Mouse (Mus musculus): ENCODE data around the gene Fastk. TPM values are rescaled to one million over a fixed set of nuclear protein-coding genes. Genes with fewer than 3 reads are reported as not detected.
A peak's percentile ranks its signal among the peaks of the same experiment; 100 is the strongest.

The Fastk gene
- polyA plus RNA-seq (2011; ENCODE audit: insufficient read depth, insufficient read length, low replicate concordance, missing spikeins), result 54.3 and 81.0 TPM in 2 replicates

- WGBS, result under 1% methylated on average over 60 of the region's 60 CpGs
- H3K27ac ChIP-seq (ENCODE audit: control insufficient read depth, insufficient read depth, low read depth, low read length, poor library complexity), result peak within 1 kb of the TSS; percentile 86
- H3K4me3 ChIP-seq (replicated peaks; ENCODE audit: control insufficient read depth, low read depth, low read length), result peak within 1 kb of the TSS; percentile 87
- peaks cover 1% of the 10 kb centered on the region; the same call in 1 of the 2 replicates for H3K4me1 ChIP-seq (ENCODE audit: control insufficient read depth, insufficient read depth, low read length)
- TF ChIP-seq POLR2A (IDR thresholded peaks at IDR 0.05; ENCODE audit: borderline replicate concordance, control insufficient read depth, low read depth, low read length), result peak; percentile 74; the same call in 1 of the 2 replicates
- peak; percentile 4; the same call in 1 of the 2 replicates for TF ChIP-seq CTCF (IDR thresholded peaks at IDR 0.05; ENCODE audit: control insufficient read depth, insufficient read depth, low read length)
These were observed at the start of gene Fastk for GRCm38 (mm10) chr5:24444746-24445427. Gene Fastk (minus strand): TSS chr5:24445287.

GRCm38 (mm10) chr5:24492546-24493285 lies 47.6 kb upstream of the Fastk start:
- 86% methylated on average over 16 of the region's 16 CpGs for WGBS
- TF ChIP-seq CTCF (IDR thresholded peaks at IDR 0.05; ENCODE audit: control insufficient read depth, insufficient read depth, low read length) (no peak), POLR2A (IDR thresholded peaks at IDR 0.05; ENCODE audit: borderline replicate concordance, control insufficient read depth, low read depth, low read length) (no peak)
- H3K4me1 ChIP-seq (ENCODE audit: control insufficient read depth, insufficient read depth, low read length), result no peaks in the 10 kb centered on the region
- H3K27ac ChIP-seq (ENCODE audit: control insufficient read depth, insufficient read depth, low read depth, low read length, poor library complexity), result no peak overlapping the region
- no peak overlapping the region for H3K4me3 ChIP-seq (replicated peaks; ENCODE audit: control insufficient read depth, low read depth, low read length)

GRCm38 (mm10) chr5:24490413-24490920 lies 45.4 kb upstream of the Fastk start:
- Histone ChIP-seq H3K4me1 (ENCODE audit: control insufficient read depth, insufficient read depth, low read length) (no peaks in the 10 kb centered on the region), H3K4me3 (replicated peaks; ENCODE audit: control insufficient read depth, low read depth, low read length) (no peak overlapping the region), H3K27ac (ENCODE audit: control insufficient read depth, insufficient read depth, low read depth, low read length, poor library complexity) (no peak overlapping the region)
- no peak for TF ChIP-seq POLR2A (IDR thresholded peaks at IDR 0.05; ENCODE audit: borderline replicate concordance, control insufficient read depth, low read depth, low read length)
- no peak for TF ChIP-seq CTCF (IDR thresholded peaks at IDR 0.05; ENCODE audit: control insufficient read depth, insufficient read depth, low read length)
- WGBS, result 88% methylated on average over 14 of the region's 14 CpGs

DNA sequence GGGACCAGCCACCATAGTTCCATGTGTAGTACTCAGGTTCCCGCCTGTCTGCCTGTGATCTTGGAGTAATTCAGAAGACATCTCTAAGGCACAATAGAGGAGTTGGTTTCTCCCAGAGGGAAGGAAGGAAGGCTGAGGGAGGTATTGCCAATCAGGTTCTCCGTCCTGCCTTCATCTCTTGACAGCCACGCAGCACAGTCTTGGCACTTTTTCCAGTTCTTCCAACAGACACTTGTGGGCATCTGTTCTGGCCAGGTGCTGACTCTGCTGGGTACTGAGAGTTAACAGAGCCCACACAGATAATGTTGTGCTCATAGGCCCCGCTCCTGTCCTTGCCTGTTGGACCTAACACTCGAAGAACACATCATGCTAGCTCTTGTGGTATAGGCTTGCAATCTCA lies 41.7 kb upstream of the Fastk start:
- Histone ChIP-seq H3K4me3 (replicated peaks; ENCODE audit: control insufficient read depth, low read depth, low read length) (no peak overlapping the region), H3K27ac (ENCODE audit: control insufficient read depth, insufficient read depth, low read depth, low read length, poor library complexity) (no peak overlapping the region), H3K4me1 (ENCODE audit: control insufficient read depth, insufficient read depth, low read length) (no peaks in the 10 kb centered on the region)
- 86% methylated on average over 5 of the region's 5 CpGs for WGBS
- TF ChIP-seq POLR2A (IDR thresholded peaks at IDR 0.05; ENCODE audit: borderline replicate concordance, control insufficient read depth, low read depth, low read length) (no peak), CTCF (IDR thresholded peaks at IDR 0.05; ENCODE audit: control insufficient read depth, insufficient read depth, low read length) (no peak)

GRCm38 (mm10) chr5:24486097-24486496 lies 41.0 kb upstream of the Fastk start:
- no peak overlapping the region for H3K4me3 ChIP-seq (replicated peaks; ENCODE audit: control insufficient read depth, low read depth, low read length)
- 8% methylated on average over 8 of the region's 8 CpGs for WGBS

GRCm38 (mm10) chr5:24484963-24485362 lies 39.9 kb upstream of the Fastk start:
- no peak overlapping the region for H3K4me3 ChIP-seq (replicated peaks; ENCODE audit: control insufficient read depth, low read depth, low read length)
- WGBS, result 92% methylated on average over 22 of the region's 22 CpGs
- H3K27ac ChIP-seq (ENCODE audit: control insufficient read depth, insufficient read depth, low read depth, low read length, poor library complexity), result no peak overlapping the region
- no peaks in the 10 kb centered on the region for H3K4me1 ChIP-seq (ENCODE audit: control insufficient read depth, insufficient read depth, low read length)
- TF ChIP-seq POLR2A (IDR thresholded peaks at IDR 0.05; ENCODE audit: borderline replicate concordance, control insufficient read depth, low read depth, low read length), result no peak
- TF ChIP-seq CTCF (IDR thresholded peaks at IDR 0.05; ENCODE audit: control insufficient read depth, insufficient read depth, low read length), result no peak

More at GRCm38 (mm10) chr5:24486097-24486496, 41.0 kb upstream of the Fastk start:
- H3K27ac ChIP-seq (ENCODE audit: control insufficient read depth, insufficient read depth, low read depth, low read length, poor library complexity), result no peak overlapping the region
- TF ChIP-seq POLR2A (IDR thresholded peaks at IDR 0.05; ENCODE audit: borderline replicate concordance, control insufficient read depth, low read depth, low read length), result no peak
- peak; percentile 89 for TF ChIP-seq CTCF (IDR thresholded peaks at IDR 0.05; ENCODE audit: control insufficient read depth, insufficient read depth, low read length)
- no peaks in the 10 kb centered on the region for H3K4me1 ChIP-seq (ENCODE audit: control insufficient read depth, insufficient read depth, low read length)

DNA sequence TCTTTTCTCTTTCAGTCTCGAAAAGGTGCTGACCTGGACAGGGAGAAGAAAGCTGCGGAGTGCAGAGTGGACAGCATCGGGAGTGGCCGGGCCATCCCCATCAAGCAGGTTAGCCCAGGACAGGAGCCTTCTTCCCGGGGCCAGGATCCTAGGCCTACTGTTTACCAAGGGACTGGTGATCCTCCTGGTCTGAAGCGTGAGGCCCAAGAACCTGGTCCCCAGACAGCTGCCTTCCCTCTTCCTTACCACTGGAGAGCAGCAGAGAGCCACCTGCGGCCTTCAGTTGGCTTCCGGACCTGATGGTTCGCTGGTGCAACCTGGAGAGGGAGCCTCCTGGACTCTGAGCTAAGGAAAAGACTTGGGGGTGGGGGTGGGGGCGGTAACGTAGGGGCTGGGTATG lies 38.2 kb upstream of the Fastk start:
- Histone ChIP-seq H3K4me3 (replicated peaks; ENCODE audit: control insufficient read depth, low read depth, low read length) (no peak overlapping the region), H3K4me1 (ENCODE audit: control insufficient read depth, insufficient read depth, low read length) (no peaks in the 10 kb centered on the region), H3K27ac (ENCODE audit: control insufficient read depth, insufficient read depth, low read depth, low read length, poor library complexity) (no peak overlapping the region)
- 47% methylated on average over 11 of the region's 11 CpGs for WGBS
- TF ChIP-seq POLR2A (IDR thresholded peaks at IDR 0.05; ENCODE audit: borderline replicate concordance, control insufficient read depth, low read depth, low read length) (no peak), CTCF (IDR thresholded peaks at IDR 0.05; ENCODE audit: control insufficient read depth, insufficient read depth, low read length) (peak; percentile 76)

Data from bone marrow, adult 2 months (tissue).